Mouse (Mus musculus): ENCODE results near the gene Mtmr12. TPM values are rescaled to one million over a fixed set of nuclear protein-coding genes. Genes with fewer than 3 reads are reported as not detected.
"Not testable (repeated sequence)": the region's sequence is repeated elsewhere in the genome, so short reads cannot be mapped to it uniquely, and the experiment has no call there.

Gene Mtmr12
- 20.9 and 21.1 TPM in 2 replicates for polyA plus RNA-seq (2015; fragmentation: Nextera tagmentation; extraction: Ambion mirVana)

GRCm38 (mm10) chr15:12204319-12205159, at the start of gene Mtmr12:
TSS of gene Mtmr12 (plus strand) at chr15:12205028.
- H3K9ac ChIP-seq, result peak within 1 kb of the TSS; percentile 87
- ATAC-seq (replicated peaks; ENCODE audit: low FRiP score), result peak; percentile 96
- under 1% methylated on average over 57 of the region's 58 CpGs for WGBS

GRCm38 (mm10) chr15:12178126-12178525, 26.7 kb upstream of the Mtmr12 start:
- H3K9me3 ChIP-seq (replicated peaks), result no peaks in the 10 kb centered on the region
- no peak for ATAC-seq (replicated peaks; ENCODE audit: low FRiP score)
- 80% methylated on average over 5 of the region's 5 CpGs for WGBS
- no peak overlapping the region for H3K4me2 ChIP-seq
- H3K4me3 ChIP-seq (replicated peaks), result no peak overlapping the region
- no peak overlapping the region for H3K9ac ChIP-seq
- no peak overlapping the region for H3K27ac ChIP-seq
- H3K36me3 ChIP-seq, result peaks cover 80% of the 10 kb centered on the region
- H3K27me3 ChIP-seq, result no peaks in the 10 kb centered on the region
- no peaks in the 10 kb centered on the region for H3K4me1 ChIP-seq

More at GRCm38 (mm10) chr15:12204319-12205159, at the start of gene Mtmr12:
- H3K4me1 ChIP-seq, result peaks cover 53% of the 10 kb centered on the region
- no peaks in the 10 kb centered on the region for H3K27me3 ChIP-seq
- peak within 1 kb of the TSS; percentile 66 for H3K4me2 ChIP-seq
- H3K4me3 ChIP-seq (replicated peaks), result peak within 1 kb of the TSS; percentile 73
- H3K36me3 ChIP-seq, result no peaks in the 10 kb centered on the region
- H3K27ac ChIP-seq, result peak within 1 kb of the TSS; percentile 91
- no peaks in the 10 kb centered on the region for H3K9me3 ChIP-seq (replicated peaks)

GRCm38 (mm10) chr15:12181181-12181805, 23.5 kb upstream of the Mtmr12 start:
- WGBS, result 87% methylated on average over 13 of the region's 13 CpGs

GRCm38 (mm10) chr15:12193880-12194816, 10.7 kb upstream of the Mtmr12 start:
- peak overlapping the region; percentile 53 for H3K4me2 ChIP-seq
- H3K9me3 ChIP-seq (replicated peaks), result no peaks in the 10 kb centered on the region
- peaks cover 38% of the 10 kb centered on the region for H3K4me1 ChIP-seq
- H3K4me3 ChIP-seq (replicated peaks), result peak overlapping the region; percentile 19
- H3K27me3 ChIP-seq, result no peaks in the 10 kb centered on the region
- peak overlapping the region; percentile 21; the same call in 1 of the 2 replicates for H3K9ac ChIP-seq
- peak; percentile 89 for ATAC-seq (replicated peaks; ENCODE audit: low FRiP score)
- 28% methylated on average over 25 of the region's 25 CpGs for WGBS
- H3K27ac ChIP-seq, result peak overlapping the region; percentile 94
- H3K36me3 ChIP-seq, result peaks cover 13% of the 10 kb centered on the region

More at GRCm38 (mm10) chr15:12181181-12181805, 23.5 kb upstream of the Mtmr12 start:
- H3K9ac ChIP-seq; H3K4me2 ChIP-seq; H3K27ac ChIP-seq; H3K9me3 ChIP-seq (replicated peaks); H3K4me1 ChIP-seq; H3K27me3 ChIP-seq; H3K4me3 ChIP-seq (replicated peaks); ATAC-seq (replicated peaks; ENCODE audit: low FRiP score): not testable (repeated sequence)
- peaks cover 74% of the 10 kb centered on the region for H3K36me3 ChIP-seq

GRCm38 (mm10) chr15:12194817-12195735, 9.8 kb upstream of the Mtmr12 start:
- Histone ChIP-seq H3K9me3 (replicated peaks) (no peaks in the 10 kb centered on the region), H3K27ac (peak overlapping the region; percentile 94), H3K4me2 (peak overlapping the region; percentile 53), H3K36me3 (peaks cover 10% of the 10 kb centered on the region), H3K4me3 (replicated peaks) (peak overlapping the region; percentile 19), H3K27me3 (no peaks in the 10 kb centered on the region), H3K4me1 (peaks cover 38% of the 10 kb centered on the region), H3K9ac (peak overlapping the region; percentile 15; the same call in 1 of the 2 replicates)
- whole genome bisulfite sequencing, result 41% methylated on average over 20 of the region's 20 CpGs
- no peak for ATAC-seq (replicated peaks; ENCODE audit: low FRiP score)

GRCm38 (mm10) chr15:12195966-12196365, 8.9 kb upstream of the Mtmr12 start:
- no peak overlapping the region for H3K27ac ChIP-seq
- no peak for ATAC-seq (replicated peaks; ENCODE audit: low FRiP score)
- H3K9me3 ChIP-seq (replicated peaks), result no peaks in the 10 kb centered on the region
- H3K9ac ChIP-seq, result no peak overlapping the region
- H3K4me2 ChIP-seq, result no peak overlapping the region
- no peak overlapping the region for H3K4me3 ChIP-seq (replicated peaks)
- no peaks in the 10 kb centered on the region for H3K27me3 ChIP-seq
- WGBS, result 78% methylated on average over 6 of the region's 6 CpGs
- peaks cover 38% of the 10 kb centered on the region for H3K4me1 ChIP-seq
- 0 out of 2 replicates have a peak, but pooled peaks cover under 1% of the 10 kb centered on the region for H3K36me3 ChIP-seq

GRCm38 (mm10) chr15:12196410-12197191, 8.2 kb upstream of the Mtmr12 start:
- peak; percentile 55 for ATAC-seq (replicated peaks; ENCODE audit: low FRiP score)
- no peak overlapping the region for H3K27ac ChIP-seq
- no peaks in the 10 kb centered on the region for H3K9me3 ChIP-seq (replicated peaks)
- 31% methylated on average over 22 of the region's 22 CpGs for WGBS
- peak overlapping the region; percentile 39 for H3K4me2 ChIP-seq
- H3K9ac ChIP-seq, result no peak overlapping the region
- no peaks in the 10 kb centered on the region for H3K36me3 ChIP-seq
- no peaks in the 10 kb centered on the region for H3K27me3 ChIP-seq
- H3K4me3 ChIP-seq (replicated peaks), result no peak overlapping the region
- peaks cover 38% of the 10 kb centered on the region for H3K4me1 ChIP-seq

GRCm38 (mm10) chr15:12197361-12197760, 7.5 kb upstream of the Mtmr12 start:
- H3K27ac ChIP-seq, result no peak overlapping the region
- WGBS, result 87% methylated on average over 6 of the region's 6 CpGs
- H3K4me3 ChIP-seq (replicated peaks), result no peak overlapping the region
- no peaks in the 10 kb centered on the region for H3K36me3 ChIP-seq
- no peak overlapping the region for H3K9ac ChIP-seq
- H3K27me3 ChIP-seq, result no peaks in the 10 kb centered on the region
- no peaks in the 10 kb centered on the region for H3K9me3 ChIP-seq (replicated peaks)
- H3K4me2 ChIP-seq, result peak overlapping the region; percentile 39; the same call in 1 of the 2 replicates
- no peak for ATAC-seq (replicated peaks; ENCODE audit: low FRiP score)
- H3K4me1 ChIP-seq, result peaks cover 43% of the 10 kb centered on the region

GRCm38 (mm10) chr15:12200021-12200420, 4.8 kb upstream of the Mtmr12 start:
- Histone ChIP-seq H3K4me1 (peaks cover 37% of the 10 kb centered on the region), H3K4me3 (replicated peaks) (no peak overlapping the region), H3K9ac (no peak overlapping the region), H3K4me2 (no peak overlapping the region), H3K36me3 (no peaks in the 10 kb centered on the region), H3K27ac (no peak overlapping the region), H3K27me3 (no peaks in the 10 kb centered on the region), H3K9me3 (replicated peaks) (no peaks in the 10 kb centered on the region)
- 77% methylated on average over 7 of the region's 7 CpGs for WGBS
- ATAC-seq (replicated peaks; ENCODE audit: low FRiP score), result no peak

- Histone ChIP-seq H3K27ac (no peak overlapping the region), H3K4me2 (no peak overlapping the region), H3K36me3 (no peaks in the 10 kb centered on the region), H3K27me3 (no peaks in the 10 kb centered on the region), H3K9me3 (replicated peaks) (no peaks in the 10 kb centered on the region), H3K4me1 (peaks cover 36% of the 10 kb centered on the region), H3K9ac (no peak overlapping the region), H3K4me3 (replicated peaks) (no peak overlapping the region)
- ATAC-seq (replicated peaks; ENCODE audit: low FRiP score), result no peak
These were observed 3.0 kb upstream of the Mtmr12 start for GRCm38 (mm10) chr15:12201856-12202255.

All from kidney, embryonic 15.5 days (tissue).